Mouse (Mus musculus) urinary bladder, adult 2 months (tissue): ENCODE measurements around the gene Zfp202. TPM values are rescaled to one million over a fixed set of nuclear protein-coding genes. Genes with fewer than 3 reads are reported as not detected.

Experiments used
- DNase-seq: peaks from one replicate; pipeline ENCODE4 v3.0.0; 2022; ENCODE audit warnings: low spot score
- polyA plus RNA-seq: library from polyadenylated mRNA; depleted of rRNA; stranded (reverse); fragments of >200 nt; gene quantifications from 2 replicates; pipeline ENCODE4 v1.2.3, GENCODE M21; 2012; rRNA removed

Gene Zfp202
- polyA plus RNA-seq, 1 experiment, result 3.2 TPM

DNA sequence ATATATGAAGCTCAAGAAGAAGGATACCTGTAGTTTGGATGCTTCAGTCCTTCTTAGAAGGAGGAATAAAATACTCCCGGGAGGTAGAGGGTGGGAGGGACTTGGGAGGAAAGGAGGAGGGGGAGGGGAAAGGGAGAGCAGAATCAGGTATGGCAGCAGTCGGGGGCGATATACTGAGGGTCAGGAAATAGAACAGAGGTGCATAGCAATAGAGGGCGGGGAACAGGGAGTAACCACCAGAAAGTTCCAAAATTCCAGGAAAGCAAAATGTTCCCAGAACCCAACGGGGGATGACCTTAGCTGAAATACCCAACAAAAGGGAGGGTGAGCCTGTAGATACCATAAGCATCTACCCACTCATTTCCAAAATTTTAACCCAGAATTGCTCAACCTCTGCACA, 48.2 kb downstream of the Zfp202 start:
- no peak for DNase-seq

DNA sequence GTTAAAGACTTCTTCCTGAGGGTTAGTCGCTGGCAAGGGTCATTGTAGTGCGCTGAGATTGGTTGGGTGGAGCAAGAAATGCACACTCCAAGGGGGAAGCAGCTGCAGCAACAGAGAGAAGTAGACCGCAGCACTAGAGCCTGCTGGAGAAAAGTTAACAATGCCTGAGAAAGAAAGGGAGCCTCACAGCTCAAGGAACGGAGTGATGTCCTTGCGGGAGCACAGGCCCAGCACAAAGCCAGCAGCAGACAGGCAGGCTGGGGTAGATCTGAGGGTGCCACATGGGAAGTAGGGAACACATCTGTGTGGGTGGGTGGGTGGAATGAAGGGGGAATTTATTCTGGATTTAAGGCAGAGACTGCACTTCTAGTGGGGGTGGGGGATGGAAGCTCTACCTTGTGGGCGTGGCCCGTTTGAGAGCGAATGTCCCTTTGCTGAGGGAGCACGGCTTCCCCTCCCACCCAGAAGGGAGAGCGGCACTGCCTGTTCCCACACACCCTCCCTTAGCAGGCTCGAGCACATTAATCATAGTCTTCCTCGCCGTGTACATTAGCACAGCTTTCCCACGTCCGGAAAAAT, 49.2 kb downstream of the Zfp202 start:
- no peak for DNase-seq

DNA sequence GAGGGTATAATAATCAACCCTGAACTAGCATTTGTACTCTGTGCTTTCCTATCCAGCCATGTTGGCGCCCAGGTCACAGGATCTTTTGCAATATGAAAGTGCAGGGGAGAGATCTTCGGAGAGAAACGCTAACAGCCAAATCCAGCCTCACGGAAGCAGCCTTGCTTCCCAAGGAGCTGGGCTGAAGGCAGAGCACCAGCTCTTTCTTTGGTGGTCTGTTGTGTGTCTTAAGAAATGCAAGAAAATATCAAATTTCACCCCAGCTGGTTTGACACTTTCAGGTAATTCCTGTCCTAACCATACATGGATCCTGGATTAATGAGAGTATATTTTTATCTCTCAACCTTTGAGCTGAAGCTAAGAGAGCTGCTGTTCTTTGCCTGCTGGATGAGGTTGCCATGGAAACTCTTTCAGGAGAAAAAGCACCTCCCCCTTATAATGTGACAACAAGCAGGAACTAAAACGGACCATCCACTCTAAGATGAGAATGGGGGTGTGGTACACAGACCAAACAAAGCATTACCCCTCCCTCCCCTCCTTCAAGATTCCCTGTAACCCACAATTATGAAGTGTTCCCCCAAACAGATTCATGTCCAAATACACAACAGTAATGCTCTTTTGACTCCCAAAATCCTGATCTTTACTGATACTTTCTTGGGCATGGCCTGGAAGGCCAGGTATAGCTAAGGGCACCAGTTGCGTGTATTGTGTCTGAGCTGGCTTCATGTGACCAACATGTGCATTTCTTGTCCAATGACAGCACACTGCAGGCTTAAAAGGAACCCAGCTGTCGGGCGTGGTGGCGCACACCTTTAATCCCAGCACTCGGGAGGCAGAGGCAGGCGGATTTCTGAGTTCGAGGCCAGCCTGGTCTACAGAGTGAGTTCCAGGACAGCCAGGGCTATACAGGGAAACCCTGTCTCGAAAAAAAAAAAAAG, 50.1 kb downstream of the Zfp202 start:
- DNase-seq, result no peak

DNA sequence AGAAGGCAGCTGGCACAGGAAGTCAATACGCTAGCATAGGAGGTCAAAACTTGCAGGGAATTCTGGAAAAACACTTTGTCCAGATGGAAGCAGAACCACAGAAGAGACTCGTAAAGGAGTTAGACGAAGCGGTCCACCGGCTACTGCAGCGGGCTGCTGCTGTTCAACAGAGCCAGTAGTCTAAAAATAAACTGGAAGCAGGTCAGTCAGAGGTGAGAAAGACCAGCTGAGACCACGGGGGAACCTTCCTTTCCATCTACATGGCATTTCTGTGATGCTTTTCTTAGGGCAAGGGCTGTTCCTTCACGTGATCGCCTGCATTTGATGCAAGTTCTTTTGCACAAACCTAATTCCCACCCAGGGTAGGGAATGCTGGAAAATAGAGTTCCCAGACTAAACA, 53.4 kb downstream of the Zfp202 start:
- no peak for DNase-seq

DNA sequence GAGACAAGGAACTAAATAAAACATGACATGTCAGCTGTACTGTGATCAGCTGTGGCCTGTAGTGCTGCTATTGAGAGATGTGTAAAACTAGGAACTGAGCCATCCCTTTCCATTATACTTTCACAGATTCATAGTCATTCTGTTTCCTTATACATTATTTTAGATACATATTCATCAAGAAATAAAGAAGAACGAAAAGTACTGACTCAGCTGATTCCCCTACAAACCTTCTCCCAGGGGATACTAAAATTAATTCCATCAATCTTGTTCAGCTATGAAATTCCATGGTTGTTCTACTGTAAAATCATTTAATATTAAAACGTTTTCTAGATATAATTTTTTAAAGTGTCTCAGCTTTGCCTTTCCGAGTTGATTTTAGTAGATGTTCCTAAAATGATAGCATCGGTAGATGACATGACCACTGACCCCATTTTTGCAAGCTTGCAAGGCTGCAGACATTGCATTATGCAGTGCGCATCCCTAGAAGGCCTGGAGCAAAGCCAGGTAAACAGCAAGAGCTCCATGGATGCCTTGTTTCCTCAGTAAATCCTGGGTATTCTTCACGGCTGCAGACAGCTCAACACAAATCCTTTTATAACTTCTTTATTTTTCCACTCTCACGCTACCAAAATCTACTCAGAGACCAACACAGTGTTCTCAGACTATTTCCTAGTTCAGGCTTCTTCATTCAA, 54.0 kb downstream of the Zfp202 start:
- DNase-seq, result no peak

DNA sequence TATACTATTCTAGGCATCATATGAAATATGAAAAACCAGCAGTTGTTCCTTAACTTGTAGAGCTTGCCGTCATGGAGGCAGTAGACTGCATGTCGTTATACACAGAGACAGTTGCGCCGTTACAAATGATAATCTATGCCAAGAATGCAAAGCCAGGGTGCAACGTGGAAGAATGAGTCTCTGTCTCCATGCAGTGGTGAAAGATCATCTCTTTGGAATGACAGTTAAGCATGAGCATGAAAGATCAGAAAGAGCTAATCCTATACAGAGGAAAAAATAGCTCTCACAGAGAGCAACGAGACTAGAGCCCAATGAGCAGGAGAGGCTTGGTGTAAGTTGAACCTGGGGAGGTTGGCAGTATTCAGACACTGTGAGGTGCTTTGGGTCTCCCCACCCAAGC, 54.6 kb downstream of the Zfp202 start:
- DNase-seq, result no peak

DNA sequence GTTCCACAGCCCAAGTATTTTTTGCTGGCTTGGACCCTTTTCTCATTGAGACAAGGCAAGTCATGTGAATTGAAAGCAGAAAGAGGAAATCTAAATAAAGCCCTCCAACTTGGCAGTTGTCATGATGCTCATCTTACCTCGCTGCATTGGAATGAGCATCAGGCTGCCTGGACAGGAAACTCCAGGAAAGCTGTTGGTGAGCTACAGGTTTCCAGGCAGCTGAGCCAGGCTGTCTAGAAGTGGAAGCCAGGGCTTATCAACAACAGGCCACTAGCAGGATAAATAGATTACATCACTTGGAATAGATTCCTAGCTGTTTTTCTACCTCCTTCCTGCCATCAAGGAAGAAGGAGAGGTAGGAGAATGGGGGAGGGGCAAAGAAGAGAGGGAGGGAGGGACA, 57.0 kb downstream of the Zfp202 start:
- no peak for DNase-seq

DNA sequence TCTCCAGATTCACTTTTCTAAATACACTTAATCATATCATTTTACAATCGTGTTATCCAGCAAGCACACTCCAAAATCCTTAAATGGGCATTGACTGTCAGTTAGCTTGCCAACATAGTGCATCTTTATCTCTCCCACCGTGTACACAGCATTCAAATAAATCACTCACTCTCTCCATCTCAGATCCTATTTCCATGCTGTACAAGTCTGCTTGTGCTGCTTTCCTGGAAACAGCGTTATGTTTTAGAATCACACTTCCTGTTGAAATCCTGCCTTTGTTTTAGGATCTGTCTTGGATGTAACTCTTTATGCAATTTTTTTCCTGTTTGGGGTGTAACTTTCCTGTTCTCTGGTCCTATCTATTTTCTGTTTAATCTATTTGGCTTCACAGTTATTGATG, 60.3 kb downstream of the Zfp202 start:
- no peak for DNase-seq

Other genes starting within 250 kb of the Zfp202 start
- not detected in 2 replicates for gene Olfr975, start 240.3 kb upstream of the Zfp202 start, polyA plus RNA-seq
- not detected in 2 replicates for gene Olfr976, start 231.2 kb upstream of the Zfp202 start, polyA plus RNA-seq
- gene Olfr978, start 200.2 kb upstream of the Zfp202 start, polyA plus RNA-seq, result not detected in 2 replicates
- not detected in 2 replicates for gene Olfr979, start 188.9 kb upstream of the Zfp202 start, polyA plus RNA-seq
- not detected in 2 replicates for gene Olfr980, start 182.7 kb upstream of the Zfp202 start, polyA plus RNA-seq
- gene Olfr981, start 170.9 kb upstream of the Zfp202 start, polyA plus RNA-seq, result not detected in 2 replicates
- gene Olfr982, start 118.5 kb upstream of the Zfp202 start, polyA plus RNA-seq, result not detected in 2 replicates
- not detected in 2 replicates for gene Olfr983, start 98.7 kb upstream of the Zfp202 start, polyA plus RNA-seq
- gene Olfr984, start 78.1 kb upstream of the Zfp202 start, polyA plus RNA-seq, result not detected in 2 replicates
- not detected in 2 replicates for gene Olfr985, start 62.1 kb upstream of the Zfp202 start, polyA plus RNA-seq
- not detected in 2 replicates for gene Tmem225, start 44.2 kb upstream of the Zfp202 start, polyA plus RNA-seq
- not detected in 2 replicates for gene Olfr986, start 11.4 kb upstream of the Zfp202 start, polyA plus RNA-seq
- gene Scn3b, start 76.9 kb downstream of the Zfp202 start, polyA plus RNA-seq, result 1.4 and 2.0 TPM in 2 replicates